Mouse (Mus musculus): ENCODE data around the gene Bmi1. TPM values are rescaled to one million over a fixed set of nuclear protein-coding genes. Genes with fewer than 3 reads are reported as not detected.

The Bmi1 gene
- polyA plus RNA-seq (2012; ENCODE audit: low replicate concordance), result 29.1 and 34.8 TPM in 2 replicates

DNA sequence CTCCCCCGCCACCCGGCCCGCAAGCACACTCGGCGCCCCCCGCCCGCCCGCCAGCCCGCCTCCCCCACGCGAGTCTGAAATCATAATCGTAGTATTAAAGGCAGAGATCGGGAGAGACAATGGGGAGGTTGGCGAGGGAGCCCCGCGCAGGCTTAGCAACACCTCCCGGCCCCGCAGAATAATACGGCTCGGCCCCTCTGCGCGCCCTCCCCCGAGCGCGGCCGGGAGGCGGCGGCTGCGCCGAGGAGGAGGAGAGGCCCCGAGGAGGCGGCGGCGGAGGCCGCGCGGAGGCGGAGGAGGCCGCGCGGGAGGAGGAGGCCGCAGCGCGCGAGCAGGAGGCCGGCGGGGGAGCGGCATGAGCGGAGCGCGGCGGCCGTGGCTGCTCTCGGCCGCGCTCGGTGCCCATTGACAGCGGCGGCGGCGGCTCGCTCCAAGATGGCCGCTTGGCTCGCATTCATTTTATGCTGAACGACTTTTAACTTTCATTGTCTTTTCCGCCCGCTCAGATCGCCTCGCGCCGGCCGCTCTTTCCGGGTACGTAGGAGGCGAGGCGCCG is at the start of gene Bmi1:
Gene Bmi1 (plus strand): TSS at position 83 of the 556 bp plus-strand sequence.

DNA sequence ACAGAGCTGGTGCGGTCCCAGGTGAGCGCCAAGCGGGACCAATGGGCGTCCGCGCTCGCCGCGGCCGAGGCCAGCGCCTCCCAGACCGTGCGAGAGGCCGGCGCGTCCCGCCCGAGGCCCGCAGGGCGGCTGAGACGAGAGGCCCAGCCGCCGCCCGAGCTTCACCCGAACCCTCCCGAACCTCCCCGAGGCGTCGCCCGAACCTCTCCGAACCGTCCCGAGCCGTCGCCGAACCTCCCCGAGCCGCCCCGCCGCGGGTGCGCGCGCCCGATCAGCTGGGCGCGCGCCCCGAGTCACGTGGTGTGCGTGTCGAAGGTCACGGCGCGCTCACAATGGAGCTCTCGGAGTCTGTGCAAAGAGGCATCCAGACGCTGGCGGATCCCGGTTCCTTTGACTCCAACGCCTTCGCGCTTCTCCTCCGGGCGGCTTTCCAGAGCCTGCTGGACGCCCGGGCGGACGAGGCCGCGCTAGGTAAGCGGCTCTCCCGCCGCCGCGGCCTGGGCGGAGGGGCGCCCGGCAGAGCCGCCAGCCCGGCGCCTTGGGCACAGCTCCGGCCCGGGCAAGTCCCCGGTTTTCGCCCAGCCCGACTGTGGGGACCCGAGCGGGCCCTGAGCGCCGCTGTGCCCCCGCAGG is 4.6 kb upstream of the Bmi1 start, which contains the start of gene Commd3:
Gene Commd3 (plus strand): TSS at position 252 of the 633 bp plus-strand sequence.

DNA sequence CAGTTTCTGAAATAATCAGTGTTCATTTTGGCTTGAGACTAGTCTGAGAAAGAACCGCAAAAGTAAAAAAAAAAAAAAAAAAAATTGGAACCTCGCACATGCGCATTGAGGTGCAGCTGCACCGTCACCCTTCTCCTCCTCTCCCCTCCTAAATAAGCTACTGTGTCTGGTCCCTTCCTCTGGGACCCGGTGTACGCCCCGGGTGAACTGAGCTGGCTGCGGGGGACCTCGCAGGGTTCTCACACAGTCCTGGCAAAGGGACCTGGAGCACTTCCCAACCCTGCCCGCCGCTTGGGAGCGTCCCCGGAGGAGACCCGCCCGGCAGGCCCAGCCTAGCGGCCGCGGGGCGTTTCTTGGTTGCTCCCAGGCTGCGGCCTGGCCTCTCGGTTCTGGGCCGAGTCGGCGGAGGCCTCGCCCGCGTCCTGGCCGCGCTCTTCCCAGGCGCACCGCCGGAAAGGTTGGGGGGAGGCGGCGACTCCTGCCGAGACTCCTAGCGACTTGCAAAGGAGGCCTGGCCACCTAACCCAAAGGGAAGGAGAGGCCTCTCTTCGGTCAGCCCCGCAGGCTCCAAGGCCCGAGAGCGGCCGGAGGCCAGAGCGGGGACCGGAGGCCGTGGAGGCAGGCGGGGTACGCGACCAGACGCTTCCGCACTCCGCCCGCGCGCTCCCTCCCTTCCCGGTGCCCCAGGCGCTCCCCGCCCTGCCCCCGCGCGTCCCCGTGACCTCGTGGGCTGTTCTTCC is 17.2 kb downstream of the Bmi1 start, which contains the start of gene Spag6:
Gene Spag6 (plus strand): TSS at position 162 of the 740 bp plus-strand sequence.

Other genes with a start within 250 kb of the Bmi1 start
- gene Commd3, start 4.6 kb upstream of the Bmi1 start, polyA plus RNA-seq (2012; ENCODE audit: low replicate concordance), result 48.0 and 159 TPM in 2 replicates
- gene Spag6, start 17.0 kb downstream of the Bmi1 start, polyA plus RNA-seq (2012; ENCODE audit: low replicate concordance), result 0.37 and 3.0 TPM in 2 replicates

All from hematopoietic multipotent progenitor cell, adult 10-12 weeks (in vitro differentiated cells).